Comparison of ENCODE assay signal across 9 mouse cellular contexts in the genomic region with DNA sequence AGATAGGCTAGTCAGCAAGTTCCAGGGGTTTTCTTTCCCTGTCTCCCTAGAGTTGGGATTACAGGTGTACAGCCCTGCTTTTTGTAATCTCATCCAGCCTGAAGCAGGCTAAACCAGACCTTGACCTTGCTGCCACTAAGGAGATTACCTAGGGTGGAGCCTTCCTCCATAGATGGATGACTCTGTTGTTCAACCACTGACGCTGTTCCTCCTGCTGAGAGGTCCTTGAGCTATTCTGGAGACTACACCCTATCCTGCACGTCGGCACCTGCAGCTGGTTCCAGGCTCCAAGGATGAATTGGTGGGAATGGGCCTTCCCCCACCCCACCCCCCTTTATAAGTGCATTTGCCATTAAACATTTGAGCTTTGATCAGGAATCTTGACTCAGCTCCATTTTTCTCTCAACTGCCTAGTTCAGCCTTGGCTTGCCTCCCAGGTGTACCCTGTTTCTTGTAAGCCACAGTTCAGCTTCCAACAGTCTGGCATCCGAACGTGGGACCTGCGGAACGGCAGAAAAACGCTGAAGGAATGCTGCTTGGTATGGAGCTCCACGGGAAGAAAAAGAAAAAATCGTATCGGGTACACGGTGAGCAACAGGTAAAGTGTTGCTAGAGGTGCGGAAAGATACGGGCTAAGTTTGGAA.
DNase-seq lines count a peak whose midpoint lies in the region; ATAC-seq and TF ChIP-seq lines count a peak whose summit lies in the region.
"Had no signal": no experiment of that assay in that cellular context is flagged by ENCODE, and none has a peak within 500 bp of the region (broad histone marks: within the 10 kb centered on the region; RNA-seq: fewer than 3 reads in every experiment).

No protein-coding gene starts in this region.

- no peak overlapping the region for H3K27ac ChIP-seq in heart, postnatal 0 days (ENCODE audit: low read depth)
- H3K27ac ChIP-seq in midbrain, embryonic 16.5 days (ENCODE audit: low read length) = no peak overlapping the region
- no peak overlapping the region for H3K27ac ChIP-seq in midbrain, embryonic 10.5 days (replicated peaks)
- no peak overlapping the region for H3K27ac ChIP-seq in limb, embryonic 13.5 days
- H3K27ac ChIP-seq in intestine, embryonic 15.5 days = no peak overlapping the region

- peaks cover 3% of the 10 kb centered on the region; the same call in 1 of the 2 replicates for H3K4me1 ChIP-seq in heart, postnatal 0 days (ENCODE audit: control insufficient read depth, insufficient read depth)
- H3K4me1 ChIP-seq in midbrain, embryonic 16.5 days (ENCODE audit: control insufficient read depth, insufficient read depth, low read length) = no peaks in the 10 kb centered on the region
- peaks cover 17% of the 10 kb centered on the region for H3K4me1 ChIP-seq in midbrain, embryonic 10.5 days
- 0 out of 2 replicates have a peak, but pooled peaks cover 7% of the 10 kb centered on the region for H3K4me1 ChIP-seq in limb, embryonic 13.5 days
- no peaks in the 10 kb centered on the region for H3K4me1 ChIP-seq in intestine, embryonic 15.5 days (replicated peaks)

- H3K27me3 ChIP-seq in heart, postnatal 0 days (ENCODE audit: control insufficient read depth, insufficient read depth, low read length) = no peaks in the 10 kb centered on the region
- no peaks in the 10 kb centered on the region for H3K27me3 ChIP-seq in midbrain, embryonic 16.5 days (ENCODE audit: control insufficient read depth, insufficient read depth, low read depth, low read length)
- H3K27me3 ChIP-seq in midbrain, embryonic 10.5 days (ENCODE audit: low read depth, poor library complexity, severe bottlenecking) = peaks cover 8% of the 10 kb centered on the region; the same call in 1 of the 2 replicates
- H3K27me3 ChIP-seq in limb, embryonic 13.5 days = peaks cover 17% of the 10 kb centered on the region
- no peaks in the 10 kb centered on the region for H3K27me3 ChIP-seq in intestine, embryonic 15.5 days (replicated peaks)

- 27% methylated on average over 14 of the region's 14 CpGs for WGBS in heart, postnatal 0 days
- WGBS in midbrain, embryonic 16.5 days = 28% methylated on average over 14 of the region's 14 CpGs
- 31% methylated on average over 14 of the region's 14 CpGs for WGBS in midbrain, embryonic 10.5 days
- 35% methylated on average over 14 of the region's 14 CpGs for WGBS in limb, embryonic 13.5 days
- WGBS in intestine, embryonic 15.5 days = 47% methylated on average over 14 of the region's 14 CpGs

- H3K9ac ChIP-seq in heart, postnatal 0 days (replicated peaks; ENCODE audit: low read depth, low read length) = no peak overlapping the region
- no peak overlapping the region for H3K9ac ChIP-seq in midbrain, embryonic 16.5 days (ENCODE audit: low read depth, low read length)
- peak overlapping the region; percentile 35; the same call in 1 of the 2 replicates for H3K9ac ChIP-seq in limb, embryonic 13.5 days
- no peak overlapping the region for H3K9ac ChIP-seq in intestine, embryonic 15.5 days

- TF ChIP-seq CTCF in heart, postnatal 0 days (IDR thresholded peaks at IDR 0.05; ENCODE audit: low read depth) = no peak

- H3K4me2 ChIP-seq in heart, postnatal 0 days (ENCODE audit: low read depth, low read length) = peak overlapping the region; percentile 51
- H3K4me2 ChIP-seq in midbrain, embryonic 16.5 days (ENCODE audit: low read length) = peak overlapping the region; percentile 33
- peak overlapping the region; percentile 51 for H3K4me2 ChIP-seq in limb, embryonic 13.5 days (replicated peaks)
- H3K4me2 ChIP-seq in intestine, embryonic 15.5 days (replicated peaks) = no peak overlapping the region

- H3K9me3 ChIP-seq in heart, postnatal 0 days (replicated peaks; ENCODE audit: control insufficient read depth, low read length) = no peaks in the 10 kb centered on the region
- no peaks in the 10 kb centered on the region for H3K9me3 ChIP-seq in midbrain, embryonic 16.5 days (replicated peaks; ENCODE audit: control insufficient read depth, low read length, poor library complexity, severe bottlenecking)
- no peaks in the 10 kb centered on the region for H3K9me3 ChIP-seq in midbrain, embryonic 10.5 days (replicated peaks)
- H3K9me3 ChIP-seq in limb, embryonic 13.5 days = no peaks in the 10 kb centered on the region
- no peaks in the 10 kb centered on the region for H3K9me3 ChIP-seq in intestine, embryonic 15.5 days

- no peak for DNase-seq in heart, postnatal 0 days (ENCODE audit: low spot score)
- DNase-seq in heart, adult 9 months (ENCODE audit: low spot score in 2 of 2) = no peak
- no peak for DNase-seq in midbrain, embryonic 10.5 days (ENCODE audit: low spot score)
- peak; percentile 32 for DNase-seq in brain, adult 2 months (ENCODE audit: low read depth, low spot score)
- DNase-seq: liver; lung, postnatal 4 days had no signal

- no peak overlapping the region; the same call in 1 of the 2 replicates for H3K4me3 ChIP-seq in heart, postnatal 0 days (ENCODE audit: low read depth, low read length)
- H3K4me3 ChIP-seq in midbrain, embryonic 16.5 days (ENCODE audit: low read depth, low read length) = no peak overlapping the region; the same call in 1 of the 2 replicates
- no peak overlapping the region for H3K4me3 ChIP-seq in midbrain, embryonic 10.5 days
- H3K4me3 ChIP-seq in limb, embryonic 13.5 days = peak overlapping the region; percentile 20; the same call in 1 of the 2 replicates
- H3K4me3 ChIP-seq in intestine, embryonic 15.5 days (replicated peaks) = no peak overlapping the region

- no peaks in the 10 kb centered on the region for H3K36me3 ChIP-seq in heart, postnatal 0 days (replicated peaks; ENCODE audit: control insufficient read depth, insufficient read depth, low read length)
- H3K36me3 ChIP-seq in midbrain, embryonic 16.5 days (ENCODE audit: control insufficient read depth, insufficient read depth, low read length) = no peaks in the 10 kb centered on the region
- H3K36me3 ChIP-seq in midbrain, embryonic 10.5 days = no peaks in the 10 kb centered on the region
- H3K36me3 ChIP-seq in limb, embryonic 13.5 days = no peaks in the 10 kb centered on the region
- H3K36me3 ChIP-seq in intestine, embryonic 15.5 days = no peaks in the 10 kb centered on the region

- ATAC-seq in heart, postnatal 0 days (ENCODE audit: insufficient read depth, low read depth) = no peak
- ATAC-seq in midbrain, embryonic 16.5 days = no peak
- ATAC-seq in limb, embryonic 13.5 days (ENCODE audit: low FRiP score, low read depth) = peak; percentile 59; the same call in 1 of the 2 replicates
- no peak for ATAC-seq in intestine, embryonic 15.5 days

- no peak for TF ChIP-seq EP300 in heart, postnatal 0 days (IDR thresholded peaks at IDR 0.05; ENCODE audit: low read depth)
